Mouse (Mus musculus) right cerebral cortex, postnatal 4 days (tissue): Measurements from ENCODE around the gene Bhmt2.
A peak's percentile ranks its signal among the peaks of the same experiment; 100 is the strongest.

Source experiments
- DNase-seq: peaks from one replicate; pipeline ENCODE4 v3.0.0-alpha.2; 2022

Gene Bhmt2

DNA sequence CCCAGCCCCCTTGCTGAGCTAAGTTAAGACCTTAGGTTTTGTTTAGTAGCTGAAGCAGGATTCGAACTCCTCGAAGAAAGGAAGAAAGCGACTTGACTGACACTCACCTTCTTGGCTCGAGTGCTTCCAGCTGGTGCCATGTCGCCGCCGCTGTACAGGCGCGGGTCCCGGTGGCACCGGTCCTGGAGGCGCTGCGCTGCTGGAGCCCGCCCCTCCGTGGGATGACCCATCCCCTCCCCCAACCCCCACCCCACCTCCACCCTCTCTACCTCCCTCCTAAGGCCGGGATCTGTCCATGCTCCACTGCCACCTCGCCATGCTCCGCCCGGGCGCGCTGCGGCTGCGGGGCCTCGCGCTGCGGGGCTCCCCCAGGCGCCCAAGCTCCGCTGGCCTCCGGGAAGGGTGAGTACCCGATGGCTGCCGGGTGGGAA is at the start of gene Bhmt2, which contains the start of gene Dmgdh:
TSS of gene Bhmt2 (minus strand) at position 172 of the 431 bp plus-strand sequence.
TSS of gene Dmgdh (plus strand) at position 303 of the 431 bp plus-strand sequence.
- no peak for DNase-seq

DNA sequence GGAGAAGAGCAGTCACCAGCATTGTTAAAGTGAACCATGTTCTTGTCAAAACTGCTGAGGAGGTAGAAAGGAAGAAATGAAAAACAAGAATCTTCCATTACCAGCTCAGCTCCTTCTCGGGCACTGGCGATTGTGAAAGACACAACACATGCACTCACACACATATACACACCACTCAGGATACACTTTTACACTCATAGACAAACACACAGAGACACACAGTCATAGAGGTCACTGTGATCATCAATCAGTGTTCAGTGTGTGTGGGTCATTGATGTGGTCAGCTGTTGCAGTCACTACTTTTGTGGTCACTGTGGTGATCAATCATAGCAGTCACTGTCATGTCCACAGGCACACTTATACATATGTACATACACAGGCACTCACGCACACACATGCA is 49.4 kb upstream of the Bhmt2 start:
- no peak for DNase-seq

DNA sequence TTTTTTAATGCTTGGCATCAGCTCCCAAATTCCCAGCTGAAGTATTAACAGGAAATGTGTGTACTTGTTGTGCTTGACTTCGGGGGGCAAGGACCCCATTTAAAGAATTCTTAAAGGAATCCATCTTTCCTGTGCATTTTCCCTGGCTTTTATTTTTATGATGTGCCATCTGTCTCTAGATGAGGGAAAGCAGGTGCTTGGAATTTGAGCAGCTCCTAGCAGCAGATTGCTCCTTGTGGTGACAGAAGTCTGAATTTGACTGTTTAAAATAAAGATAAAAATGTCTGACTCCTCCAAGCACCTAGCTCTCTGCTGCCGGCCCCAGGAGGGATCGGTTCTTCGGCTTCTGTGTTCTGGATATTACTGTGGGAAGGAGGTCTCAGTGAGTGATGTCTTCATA is 47.8 kb upstream of the Bhmt2 start:
- no peak for DNase-seq

DNA sequence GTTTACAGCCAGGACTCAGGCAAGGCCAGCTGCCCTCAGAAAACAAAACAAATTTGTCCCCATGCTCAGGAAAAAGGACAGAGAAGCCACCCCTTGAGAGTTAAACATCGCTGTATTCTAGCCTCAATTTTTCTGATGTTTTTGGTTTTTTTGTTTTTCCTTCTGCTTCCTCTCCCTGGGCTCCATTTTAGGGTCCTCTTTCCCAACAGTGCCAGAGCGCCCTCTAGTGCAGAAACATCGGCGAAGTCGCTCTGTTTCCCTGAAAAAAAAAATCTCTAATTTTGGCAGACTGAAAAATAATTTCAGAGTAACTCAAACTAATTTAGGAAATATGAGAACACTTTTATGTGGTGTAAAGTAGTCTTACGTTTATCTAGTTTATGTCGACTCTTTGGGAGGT is 44.8 kb upstream of the Bhmt2 start:
- peak; percentile 93 for DNase-seq

DNA sequence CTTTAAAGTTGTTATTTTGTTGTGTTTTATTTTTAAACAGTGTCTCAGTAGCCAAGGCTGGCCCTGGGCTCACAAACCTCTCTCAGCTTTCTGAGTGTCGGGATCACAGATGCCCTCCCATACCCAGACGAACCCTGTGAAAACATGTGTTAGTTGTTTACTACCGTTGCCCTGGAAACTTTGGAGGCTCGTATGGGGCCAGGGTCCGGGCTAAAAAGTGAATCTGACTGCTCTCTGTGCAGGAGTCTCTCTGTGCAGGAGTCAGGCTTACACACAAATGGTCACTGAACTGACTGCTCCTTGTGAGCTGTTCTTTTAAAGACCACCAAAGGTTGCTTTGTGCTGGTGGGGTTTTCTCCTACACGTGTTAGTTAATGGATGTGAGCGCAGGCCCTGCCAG is 43.0 kb upstream of the Bhmt2 start:
- no peak for DNase-seq

DNA sequence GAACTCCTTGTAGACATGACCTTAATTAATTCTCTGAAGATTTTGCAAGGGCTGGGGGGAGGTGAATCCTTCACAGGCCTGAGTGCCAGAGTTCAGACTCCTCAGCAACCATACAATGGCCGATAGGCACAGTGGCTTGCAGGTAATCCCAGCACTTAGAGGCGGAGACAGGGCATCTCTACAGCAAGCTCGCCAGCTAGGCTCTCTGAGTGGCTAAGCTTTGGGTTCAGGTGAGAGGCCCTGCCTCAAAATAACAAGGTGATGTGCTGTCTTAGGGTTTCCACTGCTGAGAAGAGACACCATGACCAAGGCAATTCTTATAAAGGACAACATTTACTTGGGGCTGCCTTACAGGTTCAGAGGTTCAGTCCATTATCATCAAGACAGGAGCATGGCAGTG is 39.7 kb upstream of the Bhmt2 start:
- DNase-seq = no peak

DNA sequence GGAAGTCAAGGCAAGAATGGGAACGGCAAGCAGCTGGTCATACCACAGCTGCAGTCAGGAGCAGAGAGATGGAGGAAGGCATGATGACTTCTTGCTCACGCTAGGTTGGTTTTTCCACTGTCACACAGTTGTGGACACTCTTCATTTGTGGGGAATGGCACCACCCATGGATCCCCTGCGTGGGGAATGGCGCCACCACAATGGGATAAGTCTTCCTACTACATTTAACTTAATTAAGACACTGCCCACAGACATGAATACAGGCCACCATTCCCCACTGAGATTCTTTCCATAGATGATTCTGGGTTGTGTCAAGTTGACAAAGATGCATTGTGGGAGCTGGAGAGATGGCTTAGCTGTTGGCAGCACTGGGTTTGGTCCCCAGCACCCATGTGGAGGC is 38.3 kb upstream of the Bhmt2 start:
- DNase-seq = no peak

DNA sequence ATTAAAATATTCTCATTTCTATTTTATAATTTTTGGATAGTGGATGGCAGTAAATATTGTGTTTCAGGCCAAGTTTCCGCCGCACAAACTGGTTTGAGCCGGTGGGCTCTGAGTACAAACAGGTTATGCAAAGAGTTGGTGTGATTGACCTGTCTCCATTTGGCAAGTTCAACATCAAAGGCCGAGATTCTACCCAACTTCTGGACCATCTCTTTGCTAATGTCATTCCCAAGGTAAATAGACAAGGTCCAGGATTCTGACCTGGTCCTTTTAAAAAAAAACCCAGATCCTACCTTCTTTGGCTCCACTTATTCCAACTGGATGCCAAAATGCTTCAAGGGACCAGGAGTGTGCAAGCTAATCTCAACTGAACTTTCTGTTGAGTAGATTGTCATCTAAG is 37.1 kb upstream of the Bhmt2 start:
- no peak for DNase-seq

DNA sequence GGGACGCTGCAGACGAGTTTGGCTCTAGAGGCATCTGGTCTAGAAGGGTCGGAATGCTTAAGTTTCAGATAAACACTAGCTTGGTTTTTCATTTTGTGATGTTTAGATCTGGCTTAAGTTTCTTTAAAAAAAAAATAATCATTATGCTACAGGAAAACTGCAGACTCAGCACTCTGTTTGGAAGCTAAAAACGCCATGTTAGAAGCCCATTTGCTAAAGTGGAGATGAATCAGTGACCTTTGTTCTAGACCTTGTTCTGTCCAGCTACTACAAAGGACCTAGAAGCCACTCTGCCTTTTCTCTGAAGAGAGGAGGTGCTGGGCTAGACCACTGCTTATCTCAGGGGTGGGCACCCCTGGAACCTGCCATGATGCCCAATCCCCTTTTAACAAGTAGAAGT is 36.2 kb upstream of the Bhmt2 start:
- no peak for DNase-seq

DNA sequence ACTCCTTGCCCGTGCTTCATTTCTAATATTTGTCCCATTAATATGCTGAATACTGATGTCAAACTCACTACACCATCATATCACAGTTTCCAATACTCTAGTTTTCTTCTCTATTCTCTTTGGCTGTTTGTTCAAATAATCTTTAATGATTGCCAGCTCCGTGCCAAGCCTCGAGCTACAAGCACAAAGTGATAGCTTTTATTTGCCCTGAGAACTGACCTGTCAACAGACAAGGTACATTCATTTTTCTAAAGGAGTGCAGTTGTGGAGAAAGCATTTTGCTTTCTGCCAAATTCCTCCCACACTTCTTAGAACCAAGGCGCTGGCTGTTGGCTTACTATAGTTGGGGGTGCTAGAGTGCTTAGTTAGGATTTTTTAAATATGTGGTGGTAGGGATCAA is 33.2 kb upstream of the Bhmt2 start:
- DNase-seq = no peak

DNA sequence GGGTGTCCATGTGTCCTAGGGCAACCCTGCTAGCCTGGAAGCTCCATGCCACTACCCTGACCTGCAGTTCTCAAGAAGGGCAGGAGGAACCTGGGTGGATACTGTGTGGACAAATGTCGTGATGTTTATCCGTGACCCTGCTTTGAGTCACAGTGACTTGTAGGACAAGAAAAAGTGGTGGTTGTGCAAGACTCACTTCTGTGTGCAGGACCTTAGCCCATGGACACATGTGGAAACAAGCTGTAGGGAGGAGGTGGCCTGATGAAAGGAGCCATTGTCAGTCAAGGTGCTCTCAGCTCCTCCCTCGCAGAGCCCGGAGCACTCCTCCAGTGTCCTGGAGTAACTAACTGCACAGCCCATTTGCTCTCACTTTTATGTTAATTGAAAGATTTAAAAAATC is 31.6 kb upstream of the Bhmt2 start:
- DNase-seq = no peak

DNA sequence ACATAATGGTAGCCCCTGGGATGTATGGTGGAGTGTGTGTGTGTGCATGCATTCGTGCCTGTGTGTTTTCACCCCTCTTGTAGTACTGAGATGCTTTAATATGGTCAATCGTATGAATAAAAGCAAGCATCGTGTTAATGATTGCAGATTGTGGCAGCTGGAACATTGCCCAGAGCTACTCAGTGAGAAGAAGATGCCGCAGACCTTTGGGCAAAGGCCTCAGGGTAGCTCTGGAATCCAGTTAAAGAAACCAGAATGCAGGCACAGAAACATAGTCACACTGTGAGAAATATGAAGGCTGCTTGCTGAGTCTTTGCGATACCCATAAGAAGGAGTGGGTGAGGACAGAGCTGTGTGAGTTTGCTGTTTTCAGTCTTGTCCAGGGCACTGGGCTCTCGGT is 24.8 kb upstream of the Bhmt2 start:
- DNase-seq = no peak

DNA sequence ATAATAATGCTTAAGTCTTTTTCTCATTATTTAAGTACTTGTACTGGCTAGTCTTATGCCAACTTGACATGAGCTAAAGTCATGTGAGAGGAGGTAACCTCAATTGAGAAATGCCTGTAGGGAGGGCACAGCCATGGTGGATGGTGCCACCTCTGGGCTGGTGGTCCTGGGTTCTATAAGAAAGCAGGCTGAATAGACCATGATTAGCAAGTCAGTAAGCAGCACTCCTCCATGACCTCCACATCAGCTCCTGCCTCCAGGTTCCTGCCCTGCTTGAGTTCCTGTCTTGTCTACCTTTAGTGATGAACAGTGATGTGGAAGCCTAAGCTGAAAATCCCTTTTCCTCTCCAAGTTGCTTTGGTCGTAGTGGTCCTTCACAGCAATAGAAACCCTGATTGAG is 16.7 kb upstream of the Bhmt2 start:
- no peak for DNase-seq

DNA sequence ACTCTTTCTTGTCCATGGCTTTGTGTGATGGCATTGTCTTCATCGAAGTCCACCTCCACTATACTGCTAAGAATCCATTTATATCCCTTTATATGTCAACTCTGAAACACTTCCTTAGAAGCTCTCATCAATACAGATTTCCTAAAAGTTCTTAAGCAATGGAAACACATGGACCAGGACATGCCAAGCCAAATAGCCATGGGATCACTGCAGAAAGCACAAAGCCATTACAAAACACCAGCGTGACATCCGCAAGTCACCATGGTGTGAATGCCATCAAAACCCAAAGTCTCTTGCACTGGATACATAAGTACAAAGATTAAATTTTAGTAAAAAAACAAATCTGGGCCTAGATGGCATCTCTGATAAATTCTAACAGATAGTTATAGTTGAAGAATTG is 15.5 kb upstream of the Bhmt2 start:
- no peak for DNase-seq

DNA sequence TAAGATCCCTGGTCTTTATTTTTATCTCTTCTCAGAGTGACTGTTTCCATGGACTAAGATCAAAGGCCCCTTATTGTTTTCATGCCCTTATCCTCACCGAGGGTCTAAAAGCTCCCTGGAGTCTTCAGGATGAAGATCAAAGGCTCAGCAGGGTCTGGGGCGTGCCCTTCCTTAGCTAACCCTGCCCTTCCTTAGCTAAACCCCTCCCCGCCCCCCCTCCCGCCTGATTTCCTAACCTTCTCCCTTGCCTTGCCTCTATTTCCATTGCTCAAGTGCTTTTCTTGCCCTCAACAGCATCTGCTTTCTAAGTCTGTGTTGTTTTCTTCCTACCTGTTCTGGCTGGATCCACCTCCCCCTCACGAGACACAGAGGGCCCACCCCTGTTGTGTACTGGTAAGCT is 13.2 kb upstream of the Bhmt2 start:
- DNase-seq = no peak

DNA sequence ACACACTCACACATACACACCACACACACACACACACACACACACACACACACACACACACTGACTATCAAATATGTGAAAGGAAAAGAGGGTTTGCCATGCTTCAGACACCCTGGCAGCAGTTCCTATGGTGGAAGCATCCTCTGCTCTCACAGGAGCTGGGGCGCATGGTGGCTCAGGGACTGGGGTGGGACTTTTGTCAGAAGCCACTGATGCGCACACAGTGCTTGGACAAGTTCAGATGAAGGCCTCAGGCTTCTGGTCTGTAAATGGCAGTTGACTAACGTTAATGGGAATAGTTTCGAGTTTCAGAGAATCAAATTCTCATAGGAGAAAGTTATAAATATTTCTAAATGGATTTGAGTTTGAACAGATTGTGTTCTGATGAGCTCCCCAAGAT is 11.1 kb upstream of the Bhmt2 start:
- DNase-seq = no peak

DNA sequence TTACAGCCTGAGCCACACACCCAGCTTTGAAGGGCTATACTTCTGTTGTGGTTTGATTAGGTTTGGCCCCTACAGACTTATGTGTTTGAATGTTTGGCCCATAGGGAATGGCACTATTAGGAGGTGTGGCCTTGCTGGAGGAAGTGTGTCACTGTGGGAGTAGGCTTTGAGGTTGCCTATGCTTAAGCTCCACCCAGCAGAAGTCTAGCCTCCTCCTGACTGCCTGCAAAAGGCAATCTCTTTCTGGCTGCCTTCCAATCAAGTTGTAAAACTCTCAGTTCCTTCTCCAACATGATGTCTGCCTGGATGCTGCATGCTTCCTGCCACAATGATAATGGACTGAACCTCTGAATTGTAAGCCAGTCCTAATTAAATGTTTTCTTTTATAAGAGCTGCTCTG is 9.2 kb upstream of the Bhmt2 start:
- no peak for DNase-seq

DNA sequence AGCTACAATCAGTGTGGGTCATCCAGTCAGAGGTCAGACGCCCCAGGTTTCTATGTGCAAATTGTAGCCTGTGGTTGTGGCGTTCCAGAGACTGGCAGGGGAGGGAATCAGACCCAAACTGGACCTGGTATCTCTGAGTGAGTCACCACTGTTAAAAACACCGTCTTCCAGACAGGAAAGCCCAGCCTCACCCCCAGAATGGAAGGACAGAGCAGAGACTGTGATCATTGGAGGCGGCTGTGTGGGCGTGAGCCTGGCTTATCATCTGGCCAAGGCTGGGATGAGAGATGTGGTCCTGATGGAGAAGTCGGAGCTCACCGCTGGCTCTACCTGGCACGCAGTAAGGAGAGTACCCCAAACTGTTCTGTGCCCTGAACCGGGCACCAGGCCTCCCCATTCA is 2.8 kb upstream of the Bhmt2 start:
- DNase-seq = no peak

DNA sequence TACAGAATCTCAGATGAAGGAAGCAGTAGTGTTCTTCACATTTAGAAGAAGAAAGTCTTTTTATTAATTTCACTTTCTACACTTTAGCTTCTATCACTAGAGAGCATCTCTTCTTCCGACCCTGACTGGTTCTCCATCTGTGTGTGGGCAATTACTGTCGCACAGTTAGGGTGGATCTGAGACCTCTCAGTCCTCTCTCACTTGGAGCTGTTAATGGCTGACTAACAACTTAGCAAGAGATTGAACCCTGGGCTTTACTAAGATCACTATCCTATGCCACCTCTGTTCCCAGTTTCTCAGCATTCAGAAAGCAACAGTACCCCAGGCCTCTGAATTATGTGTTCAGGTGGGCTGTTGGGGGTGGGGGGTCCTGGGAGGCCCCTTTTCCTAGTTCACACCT is 806 bp downstream of the Bhmt2 start:
- DNase-seq = no peak

DNA sequence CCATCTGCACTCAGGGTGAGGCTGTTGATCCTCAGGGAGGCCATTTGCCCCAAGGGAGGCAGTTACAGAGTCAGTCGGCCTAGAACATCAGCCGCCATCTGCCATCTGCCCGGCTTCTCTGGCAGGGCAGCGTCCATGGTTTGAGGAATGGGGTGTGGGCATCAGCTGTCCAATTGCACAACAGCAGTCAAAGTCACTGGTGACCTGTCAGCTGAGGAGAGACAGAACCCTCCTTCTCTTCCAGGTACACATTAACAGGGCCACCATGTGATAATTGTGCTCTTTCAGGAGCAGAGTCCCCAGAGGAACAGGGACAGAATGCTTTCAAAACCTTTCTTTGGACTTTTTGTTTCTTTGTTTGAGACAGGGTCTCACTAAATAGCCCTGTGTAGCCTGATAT is 1.7 kb downstream of the Bhmt2 start:
- DNase-seq = no peak

DNA sequence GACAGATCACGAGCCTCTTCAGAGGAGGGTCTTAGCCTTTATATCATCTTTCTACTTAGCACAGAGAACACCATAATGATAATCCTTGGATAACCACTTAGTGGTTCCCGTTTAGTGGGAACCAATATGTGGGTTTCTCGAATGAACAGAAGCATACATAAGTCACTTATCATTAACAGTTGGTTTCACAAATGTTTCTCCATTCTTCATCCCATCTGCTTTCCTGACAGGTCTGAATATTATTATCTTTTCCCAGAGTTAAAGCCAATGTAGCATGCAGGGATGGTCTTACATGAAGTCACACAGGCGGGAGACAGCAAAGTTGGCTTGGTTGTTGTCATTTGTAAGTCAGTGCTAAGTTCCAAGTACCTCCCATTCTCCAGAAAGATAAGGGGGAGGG is 6.5 kb downstream of the Bhmt2 start:
- DNase-seq = no peak

DNA sequence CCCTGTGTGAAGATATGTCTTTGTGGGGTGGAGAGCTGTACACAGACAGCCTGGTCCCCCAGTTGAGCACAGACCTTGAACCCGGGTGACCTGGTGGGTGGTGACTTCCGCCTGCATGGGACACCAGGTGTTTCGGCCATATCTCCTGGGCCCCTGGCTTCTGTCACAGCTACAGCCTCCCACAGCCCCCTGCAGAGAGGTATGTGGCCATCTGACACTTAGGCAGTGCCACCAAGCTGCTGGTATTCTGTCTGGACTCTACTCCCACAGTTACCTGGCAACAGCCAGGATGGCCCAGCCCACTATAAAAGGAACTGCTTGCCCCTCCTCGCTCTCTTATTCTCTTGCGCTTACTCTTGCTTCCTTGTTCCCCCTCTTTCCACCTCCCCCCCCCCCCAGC is 16.2 kb downstream of the Bhmt2 start:
- DNase-seq = no peak

DNA sequence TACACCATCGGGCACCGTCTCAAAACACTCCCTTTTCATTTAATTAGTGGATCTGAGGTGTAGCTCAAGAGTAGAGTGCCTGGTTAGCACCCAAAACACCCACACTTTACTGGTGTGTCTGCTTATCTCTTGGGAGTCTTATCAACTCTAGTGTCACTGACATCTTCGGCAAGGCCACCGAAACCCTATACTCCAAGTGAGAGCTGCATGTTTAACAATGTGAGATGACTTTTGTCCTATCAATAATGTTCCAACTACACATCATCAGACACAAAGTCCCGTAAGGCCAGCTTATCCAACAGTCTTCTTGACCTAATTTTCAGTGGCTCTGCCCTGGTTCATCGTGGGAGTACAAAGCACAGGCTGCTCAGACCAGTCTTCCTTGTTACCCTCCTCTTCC is 20.7 kb downstream of the Bhmt2 start:
- no peak for DNase-seq

DNA sequence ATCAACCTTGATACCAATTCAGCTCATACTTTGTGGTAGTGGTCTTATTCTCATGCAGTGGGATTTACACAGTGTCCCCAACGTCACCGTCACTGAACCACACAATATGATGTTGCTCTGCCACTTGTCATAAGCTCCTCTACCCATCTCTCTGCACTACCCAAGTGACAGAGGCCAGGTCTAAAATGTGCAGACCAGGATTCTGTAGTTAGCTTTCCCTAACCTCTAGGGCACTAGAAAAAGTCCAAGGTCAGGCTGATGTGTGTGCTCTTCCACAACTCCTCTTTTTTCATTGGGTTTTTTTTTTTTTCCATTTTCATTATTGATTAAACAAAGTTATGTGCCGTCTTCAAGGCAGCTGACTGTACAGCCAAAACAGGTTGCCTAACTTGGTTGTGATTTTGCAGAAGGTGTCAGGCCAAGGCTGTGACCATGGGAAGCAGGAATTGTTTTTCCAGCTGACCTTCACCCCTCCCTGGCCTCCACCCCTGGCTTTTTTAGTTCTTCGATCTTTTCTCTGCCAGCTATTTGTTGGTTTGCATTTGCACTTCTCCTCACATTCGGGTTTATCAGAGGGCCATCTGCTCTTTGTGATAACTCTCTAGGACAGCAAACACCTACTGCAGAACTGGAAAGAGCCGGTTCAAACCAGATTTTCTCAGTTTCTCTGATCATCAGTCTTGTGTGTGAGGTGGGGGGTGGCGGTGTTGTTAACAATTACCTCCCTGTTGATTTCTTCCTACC is 25.5 kb downstream of the Bhmt2 start:
- no peak for DNase-seq

DNA sequence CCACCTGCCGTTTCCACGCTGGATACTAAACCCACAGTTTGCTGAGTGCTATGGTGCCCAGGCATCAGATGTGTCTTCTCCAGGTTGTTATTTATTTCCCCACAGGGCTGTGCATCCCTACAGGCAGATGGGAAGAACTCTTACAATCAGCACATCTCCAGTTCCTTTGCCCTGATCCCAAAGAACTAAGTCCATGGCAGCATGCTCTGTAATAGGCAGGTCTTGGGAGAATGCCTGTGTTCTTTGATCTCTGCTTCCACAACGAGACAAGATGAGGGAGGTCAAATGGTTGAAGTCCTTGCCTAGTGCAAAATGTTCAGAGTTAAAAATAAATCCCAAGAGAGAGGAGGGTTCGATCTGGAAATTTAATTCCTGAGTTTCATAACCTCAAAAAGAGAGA is 34.5 kb downstream of the Bhmt2 start:
- DNase-seq = no peak
